Mouse (Mus musculus) retina, postnatal 7 days (tissue): ENCODE measurements at regions not wholly inside any gene's neighbourhood (a gene's known extent, or its start where the extent isn't known, plus 50 kb on each side); places are given as distances from the start of the nearest gene placed in this dataset.
"Not testable (repeated sequence)": the region's sequence is repeated elsewhere in the genome, so short reads cannot be mapped to it uniquely, and the experiment has no call there.

ENCODE experiments used
- DNase-seq: peaks from one replicate; pipeline ENCODE4 v3.0.0-alpha.2; 2012; ENCODE audit warnings: low read depth, low spot score

GRCm38 (mm10) chr14:74201710-74202109 is 438.9 kb upstream of the Htr2a start:
- no peak for DNase-seq

- DNase-seq, result no peak
These were observed 435.6 kb upstream of the Htr2a start for GRCm38 (mm10) chr14:74205011-74205410.

GRCm38 (mm10) chr14:74217914-74218446 is 422.7 kb upstream of the Htr2a start:
- DNase-seq, result no peak

GRCm38 (mm10) chr14:74219761-74220160 is 420.9 kb upstream of the Htr2a start:
- DNase-seq, result no peak

GRCm38 (mm10) chr14:74222093-74222492 is 418.5 kb upstream of the Htr2a start:
- no peak for DNase-seq

GRCm38 (mm10) chr14:74229560-74230187 is 411.0 kb upstream of the Htr2a start:
- no peak for DNase-seq

- no peak for DNase-seq
These were observed 400.4 kb upstream of the Htr2a start for GRCm38 (mm10) chr14:74240212-74240611.

- DNase-seq, result no peak
These were observed 391.3 kb upstream of the Htr2a start for GRCm38 (mm10) chr14:74249263-74249878.

GRCm38 (mm10) chr14:74250021-74250420 is 390.6 kb upstream of the Htr2a start:
- DNase-seq, result no peak

- DNase-seq, result no peak
These were observed 388.2 kb upstream of the Htr2a start for GRCm38 (mm10) chr14:74252189-74253145.

GRCm38 (mm10) chr14:74255000-74255399 is 385.6 kb upstream of the Htr2a start:
- no peak for DNase-seq

- no peak for DNase-seq
These were observed 381.2 kb upstream of the Htr2a start for GRCm38 (mm10) chr14:74259437-74259836.

- DNase-seq, result no peak
These were observed 373.6 kb upstream of the Htr2a start for GRCm38 (mm10) chr14:74267086-74267485.

GRCm38 (mm10) chr14:74294560-74294959 is 346.1 kb upstream of the Htr2a start:
- DNase-seq, result no peak

GRCm38 (mm10) chr14:74304483-74304882 is 336.2 kb upstream of the Htr2a start:
- DNase-seq, result no peak

- DNase-seq, result no peak
These were observed 333.8 kb upstream of the Htr2a start for GRCm38 (mm10) chr14:74306717-74307307.

GRCm38 (mm10) chr14:74309451-74309850 is 331.2 kb upstream of the Htr2a start:
- DNase-seq, result not testable (repeated sequence)

- no peak for DNase-seq
These were observed 313.3 kb upstream of the Htr2a start for GRCm38 (mm10) chr14:74327291-74327690.

GRCm38 (mm10) chr14:74350751-74351150 is 289.9 kb upstream of the Htr2a start:
- no peak for DNase-seq

GRCm38 (mm10) chr14:74352286-74352685 is 288.4 kb upstream of the Htr2a start:
- DNase-seq, result no peak

GRCm38 (mm10) chr14:74358730-74359444 is 281.8 kb upstream of the Htr2a start:
- no peak for DNase-seq
